Mouse (Mus musculus) midbrain, embryonic 11.5 days (tissue): ENCODE results near the gene Hist1h2ad. TPM values are rescaled to one million over a fixed set of nuclear protein-coding genes. Genes with fewer than 3 reads are reported as not detected.
"Not testable (repeated sequence)": the region's sequence is repeated elsewhere in the genome, so short reads cannot be mapped to it uniquely, and the experiment has no call there.

Experiments used
- ATAC-seq: fragments of 200-750 bp; cut with Nextera tagmentation; 2 replicates; pipeline ENCODE4 v1.8.0; 2017; ENCODE audit warnings: moderate TSS enrichment, moderate library complexity; ENCODE audit not compliant: low FRiP score
- DNase-seq: peaks from one replicate; pipeline ENCODE4 v3.0.0; 2015; ENCODE audit warnings: low spot score; ENCODE audit errors: missing footprints
- H3K27ac ChIP-seq: fragments of 300-500 bp; sonication (generic); 2 replicates; pipeline ENCODE4 v1.5.1; 2014; ENCODE audit warnings: low read depth, low read length
- H3K27me3 ChIP-seq: fragments of 300-500 bp; sonication (generic); 2 replicates; pipeline ENCODE4 v1.6.1; 2014; ENCODE audit warnings: mild to moderate bottlenecking, low read length, moderate library complexity, mixed read lengths; ENCODE audit not compliant: control insufficient read depth, insufficient read depth
- H3K36me3 ChIP-seq: fragments of 300-500 bp; sonication (generic); 2 replicates; pipeline ENCODE4 v1.6.1; 2014; ENCODE audit warnings: mild to moderate bottlenecking, low read length, moderate library complexity, mixed read lengths; ENCODE audit not compliant: control insufficient read depth, insufficient read depth
- H3K4me1 ChIP-seq: fragments of 300-500 bp; sonication (generic); 2 replicates; pipeline ENCODE4 v1.6.1; 2014; ENCODE audit warnings: low read length; ENCODE audit not compliant: control insufficient read depth, insufficient read depth
- H3K4me2 ChIP-seq: fragments of 300-500 bp; sonication (generic); 2 replicates; pipeline ENCODE4 v1.6.1; 2014; ENCODE audit warnings: mild to moderate bottlenecking, moderate library complexity
- H3K4me3 ChIP-seq: fragments of 300-500 bp; sonication (generic); 2 replicates; pipeline ENCODE4 v1.5.1; 2014; ENCODE audit warnings: low read depth, low read length
- H3K9ac ChIP-seq: fragments of 300-500 bp; sonication (generic); 2 replicates; pipeline ENCODE4 v1.6.1; 2014; ENCODE audit warnings: low read length
- H3K9me3 ChIP-seq: fragments of 300-500 bp; sonication (generic); 2 replicates; pipeline ENCODE4 v1.6.1; 2016; ENCODE audit warnings: low read length; ENCODE audit not compliant: control insufficient read depth
- WGBS: fragments of 180-500 bp; shearing (Covaris S2); extraction: QIAGEN DNeasy Blood & Tissue Kit; methylation state at CpG from one replicate; pipeline ENCODE4 v1.1.7; 2014; 5-methylcytosine and 5-hydroxymethylcytosine counted together
- polyA plus RNA-seq: library from polyadenylated mRNA; unstranded; fragments of >200 nt; fragmentation: Nextera tagmentation; extraction: Ambion mirVana; gene quantifications from 2 replicates; pipeline ENCODE4 v1.2.1, GENCODE M21; 2014

The Hist1h2ad gene
- polyA plus RNA-seq, 1 experiment from 2014 or later = 1.9 TPM

DNA sequence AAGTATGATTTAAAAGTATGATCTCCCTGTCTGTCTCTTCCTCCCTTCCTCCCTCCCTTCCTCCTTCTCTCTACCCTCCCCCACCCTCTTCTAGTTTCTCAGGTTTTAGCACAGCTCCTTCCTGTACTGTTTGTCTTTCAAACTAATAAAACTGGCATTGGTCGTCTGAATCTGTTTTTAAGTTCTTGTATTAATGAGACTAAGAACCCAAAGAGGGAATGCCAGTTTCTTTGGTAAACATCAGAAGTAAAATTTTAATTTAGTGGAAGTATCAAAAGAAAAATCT is 12.7 kb downstream of the Hist1h2ad start:
- H3K9ac ChIP-seq = peak overlapping the region; percentile 65
- H3K27ac ChIP-seq = peak overlapping the region; percentile 95
- no peaks in the 10 kb centered on the region for H3K27me3 ChIP-seq
- H3K36me3 ChIP-seq = no peaks in the 10 kb centered on the region
- peaks cover 17% of the 10 kb centered on the region; the same call in 1 of the 2 replicates for H3K4me1 ChIP-seq
- peak overlapping the region; percentile 78 for H3K4me2 ChIP-seq
- ATAC-seq = no peak
- no peaks in the 10 kb centered on the region; the same call in 1 of the 2 replicates for H3K9me3 ChIP-seq
- DNase-seq = no peak
- WGBS = 3% methylated on average over 1 of the region's 1 CpGs
- H3K4me3 ChIP-seq = peak overlapping the region; percentile 23; the same call in 1 of the 2 replicates

DNA sequence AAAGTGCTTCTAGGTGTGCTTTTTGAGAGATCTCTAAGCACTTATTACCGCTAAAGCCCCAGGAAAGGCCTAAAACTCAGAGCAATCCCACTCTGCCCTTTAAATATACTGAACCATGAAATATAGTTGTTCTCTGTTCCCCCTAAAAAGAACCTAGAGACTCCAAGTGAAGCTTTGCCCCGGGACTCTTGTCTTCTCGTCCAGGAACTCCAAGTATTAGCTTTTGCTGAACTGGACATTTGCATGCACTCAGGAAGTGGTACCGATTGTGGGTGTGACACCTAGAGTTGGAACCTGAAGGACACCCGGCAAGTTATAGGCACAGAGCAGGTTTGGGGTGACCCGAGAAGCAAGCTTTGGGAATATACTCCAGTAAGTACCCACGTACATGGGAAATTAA is 17.0 kb downstream of the Hist1h2ad start:
- H3K27me3 ChIP-seq = no peaks in the 10 kb centered on the region
- H3K4me3 ChIP-seq = no peak overlapping the region
- H3K36me3 ChIP-seq = no peaks in the 10 kb centered on the region
- no peak overlapping the region for H3K4me2 ChIP-seq
- H3K9me3 ChIP-seq = no peaks in the 10 kb centered on the region; the same call in 1 of the 2 replicates
- no peak overlapping the region for H3K27ac ChIP-seq
- ATAC-seq (no peak), DNase-seq (no peak)
- 95% methylated on average over 7 of the region's 7 CpGs for WGBS
- H3K4me1 ChIP-seq = 0 out of 2 replicates have a peak, but pooled peaks cover 5% of the 10 kb centered on the region
- no peak overlapping the region for H3K9ac ChIP-seq

DNA sequence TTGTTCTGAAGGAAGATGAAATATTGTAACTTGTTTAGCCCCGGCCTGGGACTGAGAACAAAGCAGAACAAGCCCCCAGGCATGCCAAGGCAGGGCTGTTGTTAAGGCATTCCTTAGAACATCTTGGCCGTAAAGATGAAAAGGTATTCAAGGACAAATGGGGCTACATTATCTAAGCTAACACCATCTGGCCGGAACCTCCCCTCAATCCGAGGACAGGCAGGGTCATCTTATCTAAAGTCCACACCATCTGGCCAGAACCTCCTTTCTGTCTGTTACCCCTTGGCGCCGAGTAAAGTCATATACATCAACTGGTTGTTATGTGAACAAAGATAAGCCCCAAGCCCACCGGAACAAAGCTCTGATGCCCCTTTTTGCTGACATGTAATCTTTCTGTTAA is 17.7 kb downstream of the Hist1h2ad start:
- H3K9ac ChIP-seq, H3K27ac ChIP-seq, DNase-seq, H3K4me2 ChIP-seq, H3K9me3 ChIP-seq, H3K4me1 ChIP-seq, H3K27me3 ChIP-seq, H3K4me3 ChIP-seq, ATAC-seq, H3K36me3 ChIP-seq: not testable (repeated sequence)
- WGBS = 91% methylated on average over 7 of the region's 7 CpGs

DNA sequence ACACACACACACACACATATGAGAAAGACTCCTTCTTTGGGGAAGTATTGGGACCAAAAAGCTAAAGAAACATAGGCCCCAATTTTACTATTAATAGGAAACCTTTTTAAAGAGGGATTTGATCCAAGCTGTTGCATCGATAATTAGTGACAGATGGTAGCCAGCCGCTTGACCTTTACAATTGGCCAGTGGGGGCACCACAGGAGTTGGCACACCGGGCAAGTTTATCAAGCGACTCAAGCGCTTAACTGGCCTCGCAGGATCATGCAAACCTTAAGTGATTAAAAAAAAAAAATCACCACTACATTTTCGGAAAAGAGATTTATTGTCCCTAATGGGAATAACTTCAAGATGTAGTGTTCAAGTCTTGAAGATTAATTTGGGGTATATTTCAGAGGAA is 18.4 kb downstream of the Hist1h2ad start:
- H3K9me3 ChIP-seq = no peaks in the 10 kb centered on the region; the same call in 1 of the 2 replicates
- no peak for DNase-seq
- H3K4me3 ChIP-seq = no peak overlapping the region
- H3K9ac ChIP-seq = no peak overlapping the region
- ATAC-seq = no peak
- no peak overlapping the region for H3K27ac ChIP-seq
- WGBS = 89% methylated on average over 7 of the region's 7 CpGs
- H3K36me3 ChIP-seq = no peaks in the 10 kb centered on the region
- no peaks in the 10 kb centered on the region for H3K27me3 ChIP-seq
- H3K4me1 ChIP-seq = no peaks in the 10 kb centered on the region
- H3K4me2 ChIP-seq = no peak overlapping the region

DNA sequence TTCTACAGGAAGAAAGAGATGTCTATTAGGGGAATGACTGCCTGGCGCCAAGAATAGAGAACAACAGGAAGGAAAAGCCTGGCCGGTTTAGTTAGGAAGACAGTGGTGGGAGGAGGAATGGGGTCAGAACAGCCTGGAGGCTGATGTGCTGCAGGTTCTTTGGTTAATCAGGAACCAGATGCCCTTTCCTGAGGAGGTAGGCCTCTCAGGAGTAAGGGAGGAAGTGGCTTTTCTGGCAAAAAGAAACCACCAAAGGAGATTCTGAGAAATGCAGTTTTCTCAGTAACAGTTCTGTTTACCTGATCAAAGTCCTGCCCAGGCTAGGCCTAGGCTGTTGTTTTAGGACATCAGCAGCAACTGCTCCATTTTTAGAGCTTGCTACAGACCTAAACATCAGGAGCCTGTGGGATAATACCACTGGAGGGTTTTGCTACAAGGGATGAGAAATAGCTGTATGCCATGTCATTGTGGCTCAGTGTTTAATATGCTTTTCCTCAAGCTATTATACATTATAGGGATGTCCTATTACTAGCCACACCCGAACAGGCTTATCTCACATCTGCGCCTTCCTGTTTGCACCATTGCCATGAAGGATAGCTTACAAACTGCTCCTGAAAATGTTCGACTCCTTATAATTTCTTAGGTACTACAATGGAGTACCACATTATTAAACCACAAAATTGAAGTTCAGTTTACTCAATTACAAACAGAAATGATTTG is 19.0 kb downstream of the Hist1h2ad start:
- 87% methylated on average over 5 of the region's 5 CpGs for WGBS
- ATAC-seq (no peak), DNase-seq (no peak)
- Histone ChIP-seq H3K36me3 (no peaks in the 10 kb centered on the region), H3K9me3 (no peaks in the 10 kb centered on the region; the same call in 1 of the 2 replicates), H3K4me2 (no peak overlapping the region), H3K9ac (no peak overlapping the region), H3K27me3 (no peaks in the 10 kb centered on the region), H3K27ac (no peak overlapping the region), H3K4me1 (no peaks in the 10 kb centered on the region), H3K4me3 (no peak overlapping the region)

DNA sequence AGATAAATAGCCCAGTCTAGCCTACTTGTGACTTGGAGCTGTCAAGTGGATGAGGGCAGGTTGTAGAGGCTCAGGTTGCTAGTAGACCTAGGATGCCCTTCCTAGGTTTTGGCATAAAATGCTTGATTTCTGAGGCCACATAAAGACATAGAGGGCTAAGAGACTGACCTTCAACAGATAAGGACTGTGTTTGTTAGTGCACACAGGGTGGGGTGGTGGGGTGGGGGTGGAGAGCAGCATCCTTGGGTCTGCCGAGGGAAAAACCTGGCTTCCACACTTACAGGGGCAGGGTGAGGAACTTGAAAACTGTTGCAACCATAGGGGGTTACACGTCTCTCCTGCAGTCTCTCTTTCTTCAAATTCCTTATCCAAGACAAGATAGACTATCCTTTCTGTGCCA is 21.0 kb downstream of the Hist1h2ad start:
- WGBS = 88% methylated on average over 2 of the region's 2 CpGs
- Histone ChIP-seq H3K4me1 (no peaks in the 10 kb centered on the region), H3K27ac (no peak overlapping the region), H3K4me3 (no peak overlapping the region), H3K9ac (no peak overlapping the region), H3K36me3 (no peaks in the 10 kb centered on the region), H3K27me3 (no peaks in the 10 kb centered on the region), H3K4me2 (no peak overlapping the region), H3K9me3 (no peaks in the 10 kb centered on the region; the same call in 1 of the 2 replicates)
- DNase-seq (no peak), ATAC-seq (no peak)

DNA sequence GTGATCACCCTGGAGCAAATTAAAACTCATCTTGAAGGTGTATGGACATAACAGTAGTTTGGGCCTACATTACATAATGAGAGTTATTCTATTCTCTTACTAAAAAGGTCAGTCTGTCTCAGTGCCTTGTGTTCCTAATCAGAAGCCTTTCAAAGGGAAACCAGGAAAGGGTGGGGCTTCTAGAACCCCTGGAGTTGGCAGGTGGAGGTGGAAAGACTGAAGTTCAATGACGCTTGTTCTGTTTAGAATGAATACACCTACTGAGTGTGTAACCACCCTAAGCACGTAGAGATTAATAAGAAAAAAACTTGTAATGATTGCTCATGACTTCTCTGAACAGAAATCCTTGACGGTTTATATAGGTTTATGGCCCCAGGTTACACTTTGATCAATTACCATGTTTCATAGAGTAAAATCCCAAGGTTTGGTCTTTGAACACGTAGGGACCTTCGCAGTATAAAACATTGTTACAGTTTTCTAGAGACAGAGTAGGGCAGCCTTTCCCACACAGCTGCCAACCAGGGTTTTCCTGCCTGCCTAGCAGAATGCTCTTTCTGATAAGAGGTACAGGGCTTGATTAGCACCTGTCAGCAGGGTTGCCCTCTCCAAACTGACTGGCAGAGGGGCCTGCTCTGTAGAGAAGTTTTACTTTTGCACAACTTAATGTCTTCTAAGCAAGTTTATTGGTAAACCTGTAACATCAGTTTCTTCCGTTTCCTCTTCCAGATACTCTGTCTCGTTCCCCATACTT is 21.6 kb downstream of the Hist1h2ad start:
- DNase-seq = no peak
- Histone ChIP-seq H3K36me3 (no peaks in the 10 kb centered on the region), H3K9ac (no peak overlapping the region), H3K4me3 (no peak overlapping the region), H3K9me3 (no peaks in the 10 kb centered on the region; the same call in 1 of the 2 replicates), H3K4me1 (no peaks in the 10 kb centered on the region), H3K27me3 (no peaks in the 10 kb centered on the region), H3K4me2 (no peak overlapping the region), H3K27ac (no peak overlapping the region)
- ATAC-seq = no peak
- WGBS = 88% methylated on average over 7 of the region's 7 CpGs

DNA sequence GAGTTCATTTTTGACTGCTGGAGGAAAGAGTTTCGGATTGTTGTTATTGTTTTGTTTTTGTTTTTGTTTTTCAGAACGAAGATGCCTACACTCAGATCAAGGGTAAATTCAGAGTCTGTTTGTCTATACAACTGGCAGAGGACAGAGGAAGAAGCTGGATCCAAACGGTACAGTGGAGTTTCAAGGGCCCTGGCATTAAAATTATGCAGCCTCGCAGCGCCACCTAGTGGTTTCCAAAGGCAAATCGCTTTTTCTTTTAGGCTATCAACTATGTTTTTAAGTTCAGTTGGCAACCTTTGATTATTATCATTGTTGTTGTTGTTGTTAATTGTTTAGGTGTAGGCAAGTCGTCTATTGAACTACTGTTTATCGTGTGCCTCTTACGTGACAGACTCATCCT is 23.8 kb downstream of the Hist1h2ad start:
- Histone ChIP-seq H3K9ac (no peak overlapping the region), H3K36me3 (no peaks in the 10 kb centered on the region), H3K9me3 (no peaks in the 10 kb centered on the region), H3K4me1 (no peaks in the 10 kb centered on the region), H3K4me2 (no peak overlapping the region), H3K27me3 (no peaks in the 10 kb centered on the region), H3K4me3 (no peak overlapping the region), H3K27ac (no peak overlapping the region)
- 0 out of 2 replicates have a peak, but pooled peaks have one; percentile 35 for ATAC-seq
- DNase-seq = peak; percentile 95
- 8% methylated on average over 9 of the region's 9 CpGs for WGBS

DNA sequence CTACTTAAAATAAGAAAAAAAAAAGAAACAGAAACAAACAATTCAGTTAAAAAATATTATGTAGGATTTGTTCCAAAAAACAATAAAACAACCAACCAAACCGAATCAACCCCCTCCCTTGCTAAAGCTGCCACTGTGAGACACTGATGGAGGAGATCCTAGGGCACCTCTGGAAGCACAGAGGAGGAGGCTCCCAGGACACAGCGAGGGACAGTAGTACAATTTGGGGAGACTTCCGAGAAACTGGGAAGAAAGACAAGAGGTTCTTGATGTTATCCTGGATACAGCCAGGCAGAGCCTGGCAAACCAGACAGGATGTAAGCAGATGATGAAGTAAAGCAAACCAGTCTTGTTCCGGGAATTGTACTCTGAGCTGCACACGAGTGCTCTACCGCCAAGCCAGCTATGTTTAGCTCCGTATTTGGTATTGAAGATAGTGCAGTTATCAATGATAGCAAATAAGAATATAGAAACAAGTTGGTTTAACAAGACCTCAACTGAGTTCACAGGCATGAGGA is 29.1 kb downstream of the Hist1h2ad start:
- Histone ChIP-seq H3K36me3 (no peaks in the 10 kb centered on the region), H3K9me3 (no peaks in the 10 kb centered on the region), H3K27ac (no peak overlapping the region), H3K9ac (no peak overlapping the region), H3K4me1 (no peaks in the 10 kb centered on the region), H3K27me3 (no peaks in the 10 kb centered on the region), H3K4me2 (no peak overlapping the region), H3K4me3 (no peak overlapping the region)
- 82% methylated on average over 7 of the region's 7 CpGs for WGBS
- DNase-seq (no peak), ATAC-seq (no peak)
